Mouse (Mus musculus) neural tube, embryonic 12.5 days (tissue): ENCODE measurements around the gene Vps53. TPM values are rescaled to one million over a fixed set of nuclear protein-coding genes. Genes with fewer than 3 reads are reported as not detected.

ENCODE experiments used
- ATAC-seq: fragments of 200-750 bp; cut with Nextera tagmentation; 2 replicates; pipeline ENCODE4 v1.8.0; 2017; ENCODE audit warnings: low read depth, mild to moderate bottlenecking, moderate TSS enrichment, moderate library complexity; ENCODE audit not compliant: low FRiP score
- H3K27ac ChIP-seq: fragments of 300-500 bp; sonication (generic); 2 replicates; pipeline ENCODE4 v1.5.1; 2016
- H3K27me3 ChIP-seq: fragments of 300-500 bp; sonication (generic); replicated peaks from 2 replicates; pipeline ENCODE4 v1.6.1; 2016; ENCODE audit warnings: mild to moderate bottlenecking
- H3K36me3 ChIP-seq: fragments of 300-500 bp; sonication (generic); 2 replicates; pipeline ENCODE4 v1.6.1; 2016; ENCODE audit warnings: mild to moderate bottlenecking
- H3K4me1 ChIP-seq: fragments of 300-500 bp; sonication (generic); 2 replicates; pipeline ENCODE4 v1.6.1; 2016
- H3K4me2 ChIP-seq: fragments of 300-500 bp; sonication (generic); replicated peaks from 2 replicates; pipeline ENCODE4 v1.6.1; 2016; ENCODE audit warnings: mild to moderate bottlenecking
- H3K4me3 ChIP-seq: fragments of 300-500 bp; sonication (generic); 2 replicates; pipeline ENCODE4 v1.5.1; 2016
- H3K9ac ChIP-seq: fragments of 300-500 bp; sonication (generic); 2 replicates; pipeline ENCODE4 v1.6.1; 2016; ENCODE audit warnings: mild to moderate bottlenecking
- H3K9me3 ChIP-seq: fragments of 300-500 bp; sonication (generic); 2 replicates; pipeline ENCODE4 v1.6.1; 2016; ENCODE audit warnings: mild to moderate bottlenecking
- WGBS: fragments of 180-500 bp; shearing (Covaris S2); methylation state at CpG from one replicate; pipeline ENCODE4 v1.1.7; 2016; 5-methylcytosine and 5-hydroxymethylcytosine counted together
- polyA plus RNA-seq: library from polyadenylated mRNA; unstranded; fragments of >200 nt; fragmentation: Nextera tagmentation; extraction: Ambion mirVana; gene quantifications from 2 replicates; pipeline ENCODE4 v1.2.1, GENCODE M21; 2016

Gene Vps53
- polyA plus RNA-seq, 1 experiment from 2014 or later = 62.2 TPM

DNA sequence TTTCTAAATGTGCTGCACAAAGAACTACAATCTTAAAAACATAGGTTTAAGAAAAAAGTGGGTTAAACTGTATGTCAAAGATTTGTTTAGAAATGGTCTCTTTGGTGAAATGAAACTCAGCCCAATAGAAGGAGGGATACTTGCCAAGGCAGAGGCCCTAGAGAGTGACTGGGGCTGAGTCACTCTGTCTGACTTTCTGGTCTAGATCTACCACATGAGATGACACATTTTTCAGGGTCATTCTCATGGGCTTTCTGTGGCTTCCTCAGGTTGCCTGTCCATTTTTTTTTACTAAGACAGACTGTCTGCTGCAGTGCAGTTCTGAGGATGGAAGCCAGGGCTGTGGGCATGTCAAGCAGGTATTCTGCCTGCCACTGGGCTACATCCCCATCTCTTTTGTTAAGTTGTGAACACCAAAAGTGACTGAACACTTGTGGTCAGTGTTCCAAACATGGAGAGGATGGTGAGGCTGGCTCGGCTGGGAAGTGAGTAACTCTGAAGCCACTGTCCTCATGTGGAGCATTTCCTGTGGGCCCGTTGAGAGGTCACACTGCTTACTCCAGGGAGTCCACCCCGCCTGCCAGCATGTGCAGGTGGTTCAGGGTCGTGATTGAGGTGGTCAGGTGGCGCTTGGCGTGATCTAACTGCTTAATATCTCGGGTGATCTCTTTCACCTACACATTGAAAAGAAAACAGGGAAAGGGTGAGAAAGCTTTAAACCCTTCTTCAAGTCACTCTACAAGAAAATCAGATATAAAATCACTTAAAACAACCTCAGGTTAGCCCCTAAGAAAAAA lies 43.6 kb downstream of the Vps53 start:
- Histone ChIP-seq H3K9me3 (no peaks in the 10 kb centered on the region), H3K36me3 (peaks cover 37% of the 10 kb centered on the region), H3K27ac (no peak overlapping the region), H3K9ac (no peak overlapping the region), H3K4me1 (no peaks in the 10 kb centered on the region), H3K4me2 (no peak overlapping the region), H3K27me3 (no peaks in the 10 kb centered on the region), H3K4me3 (no peak overlapping the region)
- no peak for ATAC-seq
- WGBS = 88% methylated on average over 7 of the region's 7 CpGs

DNA sequence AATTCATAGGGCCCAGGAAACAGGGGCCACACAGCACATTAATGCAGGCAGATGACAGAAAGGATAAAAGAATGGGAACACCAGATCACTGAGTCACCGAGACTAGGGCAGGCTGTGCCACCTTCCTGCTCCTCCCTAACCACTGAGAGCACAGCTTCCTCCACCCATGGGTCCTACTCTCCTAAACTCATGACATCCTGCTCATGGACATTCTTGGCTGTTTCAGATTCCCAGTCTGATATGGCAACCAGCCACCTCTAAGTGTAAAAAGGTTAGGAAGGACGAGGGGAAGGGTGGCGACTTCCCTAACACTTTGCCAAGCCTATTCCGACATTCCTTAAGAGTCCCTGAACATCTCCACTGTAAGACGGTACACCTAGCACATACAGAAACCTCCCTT lies 48.6 kb downstream of the Vps53 start:
- no peak overlapping the region for H3K4me3 ChIP-seq

DNA sequence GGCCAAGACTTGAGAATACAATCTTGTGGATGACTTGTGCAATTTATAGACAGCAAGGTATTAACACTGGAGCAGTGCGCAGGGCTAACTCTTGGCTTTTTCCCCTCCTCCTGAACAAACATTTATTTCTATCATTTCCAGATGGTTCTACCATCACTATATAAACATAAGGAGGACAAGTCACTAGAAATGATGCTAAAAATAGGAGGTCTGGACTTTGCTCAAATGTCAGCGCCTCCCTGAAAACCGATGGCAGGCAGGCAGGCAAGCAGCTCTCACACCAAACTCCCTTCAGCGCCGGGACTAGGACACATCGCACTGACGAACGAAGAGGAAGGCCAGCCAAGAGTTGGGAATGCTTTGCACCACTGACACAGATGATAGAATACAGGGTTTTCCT lies 54.1 kb downstream of the Vps53 start:
- no peak overlapping the region for H3K4me2 ChIP-seq
- H3K36me3 ChIP-seq = peaks cover 24% of the 10 kb centered on the region
- H3K27me3 ChIP-seq = no peaks in the 10 kb centered on the region
- no peak overlapping the region for H3K9ac ChIP-seq
- no peaks in the 10 kb centered on the region for H3K4me1 ChIP-seq
- WGBS = 76% methylated on average over 8 of the region's 8 CpGs
- no peak for ATAC-seq
- H3K9me3 ChIP-seq = no peaks in the 10 kb centered on the region
- H3K27ac ChIP-seq = no peak overlapping the region
- no peak overlapping the region for H3K4me3 ChIP-seq

More for the DNA sequence above, 48.6 kb downstream of the Vps53 start:
- H3K4me1 ChIP-seq = no peaks in the 10 kb centered on the region
- 86% methylated on average over 5 of the region's 5 CpGs for WGBS
- peaks cover 34% of the 10 kb centered on the region for H3K36me3 ChIP-seq
- ATAC-seq = no peak
- no peaks in the 10 kb centered on the region for H3K27me3 ChIP-seq
- H3K9ac ChIP-seq = no peak overlapping the region
- no peak overlapping the region for H3K27ac ChIP-seq
- H3K4me2 ChIP-seq = no peak overlapping the region
- no peaks in the 10 kb centered on the region for H3K9me3 ChIP-seq

DNA sequence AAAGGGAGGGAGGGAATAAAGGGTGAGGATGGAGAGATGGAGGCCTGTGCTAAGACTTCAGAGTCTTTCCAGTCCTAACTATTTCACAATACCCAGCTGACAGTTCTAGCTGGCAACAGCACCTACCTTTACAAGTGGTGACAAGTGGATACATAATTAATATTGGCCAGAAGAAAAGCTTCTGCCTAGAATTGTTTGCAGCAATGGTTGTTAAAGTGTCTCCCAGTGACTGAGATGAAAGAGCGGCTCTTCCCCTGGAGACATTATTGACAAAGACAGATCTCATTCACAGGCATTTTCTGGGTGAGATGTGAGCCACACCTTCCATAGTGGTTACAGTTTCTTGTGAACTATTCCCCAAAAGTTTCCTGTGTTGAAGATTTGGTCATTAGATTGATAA lies 55.9 kb downstream of the Vps53 start:
- no peak overlapping the region for H3K4me3 ChIP-seq
- H3K4me1 ChIP-seq = no peaks in the 10 kb centered on the region
- H3K36me3 ChIP-seq = peaks cover 18% of the 10 kb centered on the region
- ATAC-seq = no peak
- no peak overlapping the region for H3K9ac ChIP-seq
- no peak overlapping the region for H3K27ac ChIP-seq
- WGBS = 88% methylated on average over 1 of the region's 1 CpGs
- no peaks in the 10 kb centered on the region for H3K9me3 ChIP-seq
- H3K27me3 ChIP-seq = no peaks in the 10 kb centered on the region
- H3K4me2 ChIP-seq = no peak overlapping the region

DNA sequence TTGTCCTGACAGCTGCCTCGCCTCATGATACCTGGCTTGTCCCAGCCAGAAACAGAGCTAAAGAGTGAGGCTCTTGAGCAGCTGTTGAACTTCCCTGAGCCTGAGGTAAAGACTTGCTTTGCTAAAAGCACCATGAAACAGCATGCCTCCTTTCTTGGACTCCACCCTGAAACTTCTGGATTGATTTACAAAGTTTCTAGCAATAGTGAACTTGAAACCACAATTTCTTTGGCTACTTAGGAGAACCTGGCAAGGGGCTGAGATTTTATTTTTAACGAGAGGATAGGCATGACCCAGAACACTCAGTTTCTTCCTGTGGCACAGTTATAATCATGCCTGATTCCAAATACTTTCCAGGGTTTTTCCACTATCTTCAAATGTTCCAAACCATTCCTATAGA lies 56.9 kb downstream of the Vps53 start:
- no peak overlapping the region for H3K4me2 ChIP-seq
- H3K27me3 ChIP-seq = no peaks in the 10 kb centered on the region
- no peaks in the 10 kb centered on the region for H3K4me1 ChIP-seq
- no peak overlapping the region for H3K4me3 ChIP-seq
- H3K9ac ChIP-seq = no peak overlapping the region
- WGBS = 88% methylated on average over 2 of the region's 2 CpGs
- no peak for ATAC-seq
- H3K36me3 ChIP-seq = peaks cover 23% of the 10 kb centered on the region
- no peak overlapping the region for H3K27ac ChIP-seq
- H3K9me3 ChIP-seq = no peaks in the 10 kb centered on the region

DNA sequence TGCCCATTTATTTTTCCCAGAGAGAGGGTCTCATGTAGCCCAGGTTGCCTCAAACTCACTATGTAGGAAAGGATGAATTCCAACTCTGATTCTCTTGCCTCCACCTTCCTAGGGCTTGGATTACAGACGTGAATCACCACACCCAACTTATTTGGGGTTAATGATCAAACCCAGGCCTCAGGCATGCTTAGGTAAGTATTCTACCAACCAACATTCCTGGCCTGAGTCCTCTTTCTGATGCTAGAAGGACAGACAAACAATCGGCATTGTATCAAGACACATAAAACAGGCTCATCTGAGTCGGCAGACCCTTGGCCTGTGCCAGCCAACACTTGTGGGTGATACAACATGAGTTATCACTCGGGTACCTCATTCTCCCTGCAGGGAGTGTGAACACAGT lies 58.4 kb downstream of the Vps53 start:
- Histone ChIP-seq H3K27ac (no peak overlapping the region), H3K36me3 (peaks cover 36% of the 10 kb centered on the region), H3K4me1 (no peaks in the 10 kb centered on the region), H3K9me3 (no peaks in the 10 kb centered on the region), H3K4me2 (no peak overlapping the region), H3K27me3 (no peaks in the 10 kb centered on the region), H3K4me3 (no peak overlapping the region), H3K9ac (no peak overlapping the region)
- whole genome bisulfite sequencing = 86% methylated on average over 4 of the region's 4 CpGs
- no peak for ATAC-seq

DNA sequence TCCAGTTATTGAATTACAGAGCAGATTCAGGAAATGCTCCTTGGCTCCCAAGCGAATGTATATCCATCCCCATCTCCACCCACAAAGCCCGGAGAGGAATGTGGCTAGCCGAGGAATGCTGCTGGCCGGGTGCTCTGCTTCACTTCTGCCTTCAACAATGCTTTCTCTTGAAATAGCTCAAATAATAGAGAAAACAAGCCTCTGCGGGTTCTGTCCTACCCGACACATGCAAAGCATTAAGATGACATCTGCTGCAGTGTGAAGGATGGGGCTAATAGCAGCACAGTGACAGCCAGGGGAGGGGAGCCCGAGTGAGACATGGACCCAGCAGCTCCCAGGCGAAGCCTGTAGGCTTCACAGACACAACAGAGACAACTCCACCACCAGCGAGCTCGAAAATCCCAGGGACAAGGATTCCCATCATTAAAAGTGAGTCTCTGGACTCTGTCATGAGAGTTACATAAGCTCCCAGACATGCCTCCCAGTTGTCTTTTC lies 59.0 kb downstream of the Vps53 start:
- Histone ChIP-seq H3K9ac (no peak overlapping the region), H3K27ac (no peak overlapping the region), H3K27me3 (no peaks in the 10 kb centered on the region), H3K9me3 (no peaks in the 10 kb centered on the region), H3K36me3 (peaks cover 38% of the 10 kb centered on the region), H3K4me2 (no peak overlapping the region), H3K4me3 (no peak overlapping the region), H3K4me1 (no peaks in the 10 kb centered on the region)
- WGBS = 74% methylated on average over 10 of the region's 10 CpGs
- ATAC-seq = no peak

DNA sequence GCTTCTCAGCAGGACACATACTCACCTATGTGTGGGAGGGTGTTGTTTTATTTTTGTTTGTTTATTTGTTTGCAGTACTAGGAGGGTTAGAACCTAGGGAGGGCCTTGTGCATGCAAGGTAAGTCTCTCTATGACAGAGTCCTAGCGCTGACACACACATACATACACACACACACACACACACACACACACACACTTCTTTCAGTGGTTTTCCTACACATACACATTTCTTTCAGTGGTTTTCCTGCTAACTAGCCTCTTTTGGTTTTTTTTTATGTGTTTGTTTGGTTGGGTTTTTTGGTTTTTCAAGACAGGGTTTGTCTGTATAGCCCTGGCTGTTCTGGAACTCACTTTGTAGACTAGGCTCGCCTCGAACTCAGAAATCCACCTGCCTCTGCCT lies 69.0 kb downstream of the Vps53 start:
- peaks cover 44% of the 10 kb centered on the region for H3K36me3 ChIP-seq
- H3K4me3 ChIP-seq = no peak overlapping the region
- H3K27ac ChIP-seq = no peak overlapping the region
- WGBS = 92% methylated on average over 3 of the region's 3 CpGs
- no peaks in the 10 kb centered on the region for H3K9me3 ChIP-seq
- no peaks in the 10 kb centered on the region for H3K27me3 ChIP-seq
- H3K9ac ChIP-seq = no peak overlapping the region
- no peaks in the 10 kb centered on the region for H3K4me1 ChIP-seq
- no peak overlapping the region for H3K4me2 ChIP-seq
- ATAC-seq = no peak

DNA sequence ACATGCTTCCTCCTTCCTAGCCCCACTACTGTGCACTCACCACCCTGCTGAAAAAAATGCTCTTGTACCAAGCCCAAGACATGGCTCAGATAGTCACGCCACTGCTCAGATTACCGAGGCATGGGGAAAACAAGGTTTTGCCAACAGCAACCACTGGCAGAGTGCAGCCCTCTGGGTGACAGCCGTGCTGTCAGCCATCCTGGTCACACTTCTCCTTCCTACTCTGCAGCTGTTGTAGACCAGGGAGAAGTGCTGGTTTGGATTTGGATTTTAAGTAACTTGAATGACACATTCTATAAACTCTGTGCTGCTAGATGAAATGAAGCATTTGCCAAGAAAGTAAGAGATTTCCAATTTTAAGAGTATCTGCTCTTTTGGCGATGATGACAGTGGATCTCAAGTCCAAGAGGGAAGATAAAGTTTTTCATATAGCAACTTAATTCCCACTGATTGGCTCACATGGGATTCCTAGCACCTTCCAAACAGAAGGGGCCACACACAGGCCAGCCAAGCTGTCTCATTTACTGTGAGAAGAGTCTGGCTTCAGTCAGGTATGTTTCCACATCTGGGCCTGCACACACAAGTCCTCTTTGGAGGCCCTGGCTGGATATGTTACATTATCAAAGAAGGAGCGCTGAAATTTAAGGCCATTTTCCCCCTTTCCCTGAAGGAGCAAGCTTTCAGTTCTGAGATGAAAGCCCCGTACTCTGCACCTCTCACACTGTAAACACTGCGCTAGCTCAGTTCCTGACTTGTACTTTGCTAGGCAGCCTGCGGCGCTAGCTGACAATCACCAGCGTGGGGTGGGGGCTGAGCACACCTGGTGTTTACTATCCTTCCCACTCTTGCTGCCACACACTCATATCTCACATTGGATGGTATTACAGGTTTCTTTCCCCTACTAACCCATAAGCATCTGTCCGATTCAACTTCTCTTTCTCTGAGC lies 72.6 kb downstream of the Vps53 start:
- no peak overlapping the region for H3K9ac ChIP-seq
- 91% methylated on average over 11 of the region's 11 CpGs for WGBS

DNA sequence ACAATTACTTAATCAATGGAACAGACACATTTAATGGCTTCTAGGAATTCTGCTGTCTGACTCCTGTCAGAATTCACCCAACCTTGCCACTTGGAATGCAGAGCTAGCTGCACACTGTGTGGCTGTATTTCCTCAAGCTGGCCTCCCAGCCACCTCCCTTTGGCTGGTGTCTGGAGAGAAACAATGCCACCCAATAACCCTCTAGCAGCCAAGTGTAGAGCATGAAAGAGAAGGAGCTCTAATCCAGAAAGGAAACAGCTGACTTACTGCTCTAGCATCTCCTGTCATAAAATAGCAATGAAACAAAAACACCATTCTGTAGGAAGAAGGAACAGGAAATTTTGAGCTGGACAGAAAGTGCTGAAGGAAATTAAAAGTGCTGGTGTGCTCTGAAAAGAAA lies 78.3 kb downstream of the Vps53 start:
- peaks cover 29% of the 10 kb centered on the region for H3K36me3 ChIP-seq
- 0 out of 2 replicates have a peak, but pooled peaks cover 3% of the 10 kb centered on the region for H3K4me1 ChIP-seq
- no peak overlapping the region for H3K4me3 ChIP-seq
- H3K27me3 ChIP-seq = no peaks in the 10 kb centered on the region
- no peak overlapping the region for H3K27ac ChIP-seq
- no peaks in the 10 kb centered on the region for H3K9me3 ChIP-seq
- H3K4me2 ChIP-seq = no peak overlapping the region
- no peak for ATAC-seq
- H3K9ac ChIP-seq = no peak overlapping the region

More for the DNA sequence above, 72.6 kb downstream of the Vps53 start:
- Histone ChIP-seq H3K4me2 (no peak overlapping the region), H3K27ac (no peak overlapping the region), H3K4me3 (no peak overlapping the region), H3K4me1 (no peaks in the 10 kb centered on the region), H3K27me3 (no peaks in the 10 kb centered on the region), H3K36me3 (peaks cover 28% of the 10 kb centered on the region), H3K9me3 (no peaks in the 10 kb centered on the region)
- ATAC-seq = no peak

DNA sequence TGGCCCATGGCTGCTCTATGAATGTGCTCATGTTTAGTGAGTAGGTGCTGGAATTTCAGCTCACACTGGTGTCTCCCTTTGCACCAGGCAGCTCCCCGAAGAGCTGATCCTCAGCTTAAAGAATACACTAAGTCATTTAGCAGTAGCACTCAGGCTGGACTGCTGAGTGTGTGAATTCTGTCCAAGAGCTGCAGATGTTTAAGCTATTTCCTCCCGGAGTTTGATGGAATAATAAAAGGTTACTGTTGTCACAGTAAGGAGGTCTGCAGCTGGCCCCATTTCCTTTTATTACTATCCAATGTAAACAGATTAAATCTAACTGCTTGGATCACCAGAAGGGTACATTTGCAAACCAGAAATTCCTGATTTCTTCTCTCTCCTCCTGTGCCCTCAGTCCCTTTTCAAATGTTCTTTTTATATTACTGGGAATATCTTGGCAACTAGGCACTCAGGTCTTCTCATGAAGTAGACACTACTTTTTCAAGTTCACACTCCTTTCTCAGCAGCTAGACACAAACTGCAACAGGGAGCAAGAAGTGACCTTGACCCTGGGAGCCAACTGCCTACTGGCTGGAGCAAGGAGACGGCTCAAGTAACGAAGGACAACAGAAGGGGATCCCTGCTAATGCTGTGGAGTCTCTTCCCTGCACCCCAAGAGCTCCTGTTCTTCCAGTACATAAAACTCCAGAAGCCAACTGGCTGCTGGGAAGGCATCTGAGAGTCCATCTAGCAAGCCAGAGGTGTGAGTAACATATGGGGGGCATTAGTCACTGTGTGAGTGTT lies 80.1 kb downstream of the Vps53 start:
- no peaks in the 10 kb centered on the region for H3K27me3 ChIP-seq
- no peaks in the 10 kb centered on the region for H3K9me3 ChIP-seq
- no peak overlapping the region for H3K4me3 ChIP-seq
- H3K27ac ChIP-seq = no peak overlapping the region
- H3K4me1 ChIP-seq = 0 out of 2 replicates have a peak, but pooled peaks cover 3% of the 10 kb centered on the region
- no peak overlapping the region for H3K9ac ChIP-seq
- no peak for ATAC-seq
- WGBS = 68% methylated on average over 4 of the region's 4 CpGs
- H3K36me3 ChIP-seq = peaks cover 29% of the 10 kb centered on the region
- H3K4me2 ChIP-seq = no peak overlapping the region

DNA sequence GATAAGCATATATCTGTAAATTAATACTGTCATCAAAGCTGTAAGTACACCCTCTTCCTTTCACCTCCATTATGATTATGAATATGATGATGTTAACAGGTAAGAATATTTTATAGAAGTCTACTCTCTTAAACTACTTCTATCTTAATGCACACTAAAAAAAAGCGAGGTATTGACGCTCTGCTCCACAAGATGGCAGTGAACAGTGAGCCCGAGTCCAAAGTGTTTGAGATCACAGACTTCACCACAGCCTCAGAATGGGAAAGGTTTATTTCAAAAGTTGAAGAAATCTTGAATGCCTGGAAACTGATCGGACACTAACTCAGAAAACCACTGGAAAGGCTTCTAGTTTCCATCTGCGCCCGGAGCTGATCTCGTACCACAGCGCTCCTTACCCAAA lies 85.8 kb downstream of the Vps53 start:
- no peak for ATAC-seq
- Histone ChIP-seq H3K9me3 (no peaks in the 10 kb centered on the region), H3K27me3 (no peaks in the 10 kb centered on the region), H3K27ac (no peak overlapping the region), H3K4me1 (no peaks in the 10 kb centered on the region), H3K9ac (no peak overlapping the region), H3K4me3 (no peak overlapping the region), H3K36me3 (peaks cover 23% of the 10 kb centered on the region), H3K4me2 (no peak overlapping the region)
- 90% methylated on average over 8 of the region's 8 CpGs for WGBS
